Mouse (Mus musculus): ENCODE measurements around the gene Zic1.

Gene Zic1

DNA sequence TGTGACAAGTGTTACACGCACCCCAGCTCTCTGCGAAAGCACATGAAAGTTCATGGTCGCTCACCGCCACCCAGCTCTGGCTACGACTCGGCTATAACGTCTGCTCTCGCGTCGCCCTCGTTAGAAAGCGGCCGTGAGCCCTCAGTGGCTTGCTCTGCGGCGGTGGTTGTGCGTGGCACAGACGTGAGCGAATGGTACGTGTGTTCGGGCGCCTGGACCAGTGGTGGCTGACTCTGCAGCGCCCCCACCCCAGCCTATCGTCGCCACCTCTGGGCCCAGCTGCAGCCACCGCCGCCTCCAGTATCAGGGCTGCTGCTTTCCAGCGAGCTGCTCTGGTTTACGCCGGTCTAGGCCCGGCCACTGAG is 18.5 kb upstream of the Zic1 start:
- DNase-seq (ENCODE audit: low spot score), result no peak

DNA sequence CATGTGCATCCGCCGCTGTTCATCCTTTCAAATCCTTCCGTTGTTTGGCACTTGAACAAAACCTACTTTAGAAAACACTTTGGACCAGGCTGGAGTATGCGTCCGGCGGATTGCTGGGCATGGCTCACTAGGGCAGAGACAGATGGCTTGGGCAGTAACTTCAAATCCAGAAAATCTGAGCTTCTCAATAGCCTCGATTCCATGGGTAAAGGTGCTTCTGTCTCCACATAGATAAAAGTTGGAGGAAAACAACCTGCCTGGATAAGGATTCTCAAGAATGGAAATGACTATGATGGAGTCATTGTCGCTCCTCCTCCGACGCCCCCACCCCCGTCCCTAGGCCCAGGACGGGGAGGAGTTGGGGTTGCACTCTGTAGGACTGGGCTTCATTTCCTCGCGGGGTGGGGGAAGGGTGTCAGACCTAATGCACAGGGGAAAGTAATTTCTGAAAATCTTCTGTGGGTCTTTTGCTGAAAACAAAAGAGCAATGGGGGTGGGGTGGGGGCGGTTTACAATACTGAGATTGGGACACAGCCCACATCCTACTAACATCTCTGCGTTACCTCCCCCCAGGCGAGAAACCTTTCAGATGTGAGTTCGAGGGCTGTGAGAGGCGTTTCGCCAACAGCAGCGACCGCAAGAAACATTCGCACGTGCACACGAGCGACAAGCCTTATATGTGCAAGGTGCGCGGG is 18.0 kb upstream of the Zic1 start:
- DNase-seq (ENCODE audit: low spot score), result no peak

DNA sequence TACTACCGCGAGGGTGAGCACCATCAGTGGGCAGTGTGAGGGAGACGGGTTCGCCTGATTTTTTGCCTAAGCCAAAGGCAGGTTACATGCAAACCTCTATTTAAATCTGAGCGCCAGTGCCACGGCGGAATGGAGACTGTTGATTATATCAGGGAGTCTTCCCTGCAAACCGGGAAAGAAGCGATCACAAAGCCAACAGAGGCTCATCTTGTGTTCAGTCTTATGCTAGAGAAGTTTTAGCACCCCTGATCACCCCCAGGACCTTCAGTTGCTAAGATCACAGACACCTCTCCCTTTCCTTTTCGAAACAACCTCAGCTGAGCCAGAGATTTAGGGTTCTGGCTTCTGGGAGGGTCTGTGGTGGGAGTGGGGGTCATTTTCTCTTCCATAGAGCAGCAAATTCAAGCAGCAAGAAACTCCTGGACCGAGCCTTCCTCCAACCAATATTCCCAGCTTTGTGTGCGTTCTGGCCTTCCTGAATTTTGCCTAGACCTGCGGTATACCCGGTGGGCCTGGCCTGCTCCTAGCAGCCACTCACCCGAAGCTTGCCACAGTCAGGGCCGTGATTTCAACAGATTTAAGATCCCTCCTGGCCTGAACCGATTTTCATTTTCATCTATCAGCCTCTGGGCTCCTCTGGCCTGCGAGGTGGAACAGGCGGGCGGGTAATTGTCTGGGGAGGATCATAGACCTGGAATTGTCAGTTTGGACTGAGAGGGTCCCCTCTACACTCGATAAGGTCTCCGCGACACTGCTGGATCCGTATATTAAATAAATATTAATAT is 17.1 kb upstream of the Zic1 start:
- DNase-seq (ENCODE audit: low spot score), result no peak

DNA sequence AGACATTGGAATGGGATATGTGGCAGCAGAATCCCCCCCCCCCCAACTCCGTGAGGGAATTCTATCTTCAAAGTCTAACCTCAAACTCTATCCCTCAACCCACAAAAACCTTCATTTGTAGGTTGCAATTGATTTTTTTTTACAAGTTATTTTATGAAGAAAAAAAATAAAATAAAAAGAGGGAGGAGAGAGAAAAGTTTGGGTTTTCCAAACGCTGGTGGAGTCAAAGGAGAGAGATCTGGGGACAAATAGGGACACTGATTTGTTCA is 16.4 kb upstream of the Zic1 start:
- no peak for DNase-seq (ENCODE audit: low spot score)

DNA sequence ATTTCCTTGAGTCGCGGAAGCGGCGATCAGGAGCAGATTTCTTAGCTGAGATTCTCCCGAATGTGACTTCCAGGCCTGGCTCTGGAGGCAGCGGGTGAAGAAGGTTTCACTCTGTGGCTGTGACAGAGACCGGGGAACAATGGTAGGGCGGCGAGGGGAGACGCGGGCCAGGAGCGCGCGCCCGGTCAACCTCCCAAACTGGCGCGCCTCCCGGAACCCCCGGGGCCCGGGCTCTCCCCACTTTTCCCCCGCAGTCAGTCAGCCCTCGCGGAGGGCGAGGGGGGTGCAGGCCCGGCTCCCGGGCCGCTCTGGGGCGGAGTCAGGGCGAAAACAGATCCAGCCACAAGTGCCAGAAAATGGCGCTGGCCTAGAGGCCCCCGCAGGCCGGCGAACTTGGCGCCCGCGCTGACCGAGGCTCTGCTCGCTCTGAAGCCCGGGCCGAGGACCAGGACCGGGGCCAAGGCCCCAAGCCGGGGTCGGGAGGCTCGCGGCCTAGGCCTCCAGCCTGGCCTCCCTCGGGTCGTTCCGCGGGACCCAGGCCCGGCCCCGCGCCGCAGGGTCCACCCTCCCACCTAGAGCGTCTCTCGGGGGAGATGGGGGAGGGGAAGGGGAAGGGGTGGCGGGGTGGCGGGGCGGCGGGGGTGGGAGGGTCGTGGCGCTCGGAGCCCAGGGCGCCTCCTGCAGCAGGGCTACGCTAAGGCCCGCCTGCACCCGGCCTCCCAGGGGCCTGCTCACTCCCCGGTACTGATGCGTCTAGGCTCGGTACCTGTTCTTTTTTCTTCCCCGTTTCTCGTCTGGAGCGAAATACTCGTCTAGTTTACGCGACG is 15.9 kb upstream of the Zic1 start:
- no peak for DNase-seq (ENCODE audit: low spot score)

DNA sequence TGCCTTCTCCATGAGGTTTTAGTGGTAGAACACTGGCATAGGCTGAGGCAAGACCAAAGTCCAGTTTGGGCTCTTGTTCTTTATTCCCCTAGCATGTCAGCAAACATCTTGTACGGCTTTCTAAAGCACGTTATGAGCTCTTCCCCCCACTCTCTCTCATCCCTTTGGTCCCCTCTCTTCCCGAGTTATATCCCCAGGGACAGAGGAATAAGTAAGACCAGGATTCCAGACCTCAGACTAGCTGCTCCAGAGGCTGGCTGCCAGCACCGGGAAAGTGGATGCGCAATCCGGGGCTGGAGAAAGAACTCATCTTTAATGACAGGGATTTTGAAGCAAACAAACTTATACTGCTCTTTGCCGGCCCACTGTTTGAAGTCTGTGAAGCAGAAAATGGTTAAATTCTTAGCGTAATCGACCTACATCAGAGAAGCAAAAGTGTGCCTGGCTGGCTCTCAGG is 14.9 kb upstream of the Zic1 start:
- DNase-seq (ENCODE audit: low spot score), result no peak

DNA sequence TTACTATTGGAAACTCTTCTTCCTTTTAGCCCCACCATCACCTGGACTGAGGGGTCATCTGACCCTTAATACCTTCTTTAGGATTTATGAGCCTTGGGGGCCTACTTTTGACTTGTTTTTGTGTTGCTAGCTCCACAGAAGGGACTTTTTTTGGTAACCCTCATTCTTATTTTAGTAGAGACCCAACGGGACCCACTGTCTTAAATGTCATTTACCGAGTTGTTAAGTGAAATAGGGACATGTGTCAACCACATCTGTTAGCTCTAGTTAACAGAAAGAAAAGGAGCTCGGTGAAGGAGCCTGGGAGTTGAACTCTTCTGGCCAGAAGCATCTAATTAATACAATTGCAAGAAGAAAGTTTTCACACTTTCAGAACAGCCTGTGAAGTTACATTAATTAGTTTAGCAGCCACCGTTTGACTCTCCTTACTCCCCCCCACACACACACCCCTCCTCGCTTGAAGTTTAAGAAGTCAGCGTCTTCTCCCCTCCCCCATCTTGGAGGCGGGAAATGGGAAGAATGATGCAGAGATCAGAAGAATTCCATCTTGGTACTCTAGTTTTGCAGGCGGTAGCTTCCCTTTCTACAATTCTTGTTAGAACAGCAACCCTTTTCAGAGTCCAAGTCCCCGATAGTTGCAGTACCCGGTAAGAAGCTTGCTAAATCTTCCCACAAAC is 14.3 kb upstream of the Zic1 start:
- DNase-seq (ENCODE audit: low spot score), result no peak

DNA sequence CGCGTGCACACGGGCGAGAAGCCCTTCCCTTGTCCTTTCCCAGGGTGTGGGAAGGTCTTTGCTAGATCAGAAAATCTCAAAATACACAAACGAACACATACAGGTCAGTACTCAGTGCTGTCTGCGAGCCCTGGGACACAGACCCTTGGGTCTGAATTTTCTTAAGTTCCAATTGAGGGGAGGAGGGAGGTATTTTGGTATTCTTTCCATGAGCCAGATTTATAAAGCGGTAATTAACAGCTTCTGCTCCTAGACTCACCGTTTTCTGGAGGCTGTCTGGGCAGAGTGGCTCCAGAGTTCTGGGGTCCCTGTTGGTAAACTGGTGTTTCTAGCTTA is 13.7 kb upstream of the Zic1 start:
- no peak for DNase-seq (ENCODE audit: low spot score)

DNA sequence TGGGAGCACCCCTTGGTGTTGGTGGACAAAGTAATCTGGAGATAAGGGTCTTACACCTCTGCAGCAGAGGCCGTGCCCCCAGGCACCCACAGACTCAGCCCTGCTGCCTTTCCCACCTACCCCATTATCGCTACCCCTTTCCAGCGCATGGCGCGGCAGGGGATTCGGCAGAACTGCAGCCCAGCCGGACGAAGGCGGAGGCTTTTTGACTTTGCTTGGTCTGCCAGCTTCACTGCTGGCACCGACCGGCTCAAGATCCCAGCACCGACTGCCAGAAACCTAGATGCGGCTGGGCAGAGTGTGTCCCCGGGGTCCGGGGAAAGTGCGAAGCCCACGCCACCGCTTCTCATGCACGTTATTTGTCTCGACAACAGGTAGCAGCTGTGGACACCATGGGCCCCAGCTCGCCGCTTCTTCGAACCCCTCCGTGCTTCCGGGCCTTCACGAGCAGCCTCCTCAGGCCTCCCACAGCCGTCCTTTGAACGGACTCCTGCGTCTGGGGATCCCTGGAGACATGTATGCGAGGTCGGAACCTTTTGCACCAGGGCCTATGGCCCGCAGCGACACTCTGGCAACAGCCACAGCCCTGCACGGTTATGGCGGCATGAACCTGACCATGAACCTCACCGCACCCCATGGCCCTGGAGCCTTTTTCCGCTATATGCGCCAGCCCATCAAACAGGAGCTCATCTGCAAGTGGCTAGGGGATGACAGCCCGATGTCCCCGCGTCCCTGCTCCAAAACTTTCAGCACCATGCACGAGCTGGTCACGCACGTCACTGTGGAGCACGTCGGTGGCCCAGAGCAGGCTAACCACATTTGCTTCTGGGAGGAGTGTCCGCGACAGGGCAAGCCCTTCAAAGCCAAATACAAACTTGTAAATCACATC is 13.0 kb upstream of the Zic1 start:
- no peak for DNase-seq (ENCODE audit: low spot score)

DNA sequence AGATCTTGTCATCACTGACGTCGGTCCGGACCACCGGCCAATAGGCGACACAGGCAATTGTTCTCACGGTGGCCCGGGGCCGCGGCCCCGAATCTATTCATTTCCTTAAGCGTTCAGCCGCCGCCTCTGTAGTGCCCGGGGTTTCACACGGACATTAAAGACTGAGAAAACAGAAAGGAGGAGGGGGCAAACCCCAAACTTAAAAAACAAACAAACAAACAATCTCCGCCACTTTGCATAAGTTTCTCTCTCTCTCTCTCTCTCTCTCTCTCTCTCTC is 12.2 kb upstream of the Zic1 start:
- no peak for DNase-seq (ENCODE audit: low spot score)

DNA sequence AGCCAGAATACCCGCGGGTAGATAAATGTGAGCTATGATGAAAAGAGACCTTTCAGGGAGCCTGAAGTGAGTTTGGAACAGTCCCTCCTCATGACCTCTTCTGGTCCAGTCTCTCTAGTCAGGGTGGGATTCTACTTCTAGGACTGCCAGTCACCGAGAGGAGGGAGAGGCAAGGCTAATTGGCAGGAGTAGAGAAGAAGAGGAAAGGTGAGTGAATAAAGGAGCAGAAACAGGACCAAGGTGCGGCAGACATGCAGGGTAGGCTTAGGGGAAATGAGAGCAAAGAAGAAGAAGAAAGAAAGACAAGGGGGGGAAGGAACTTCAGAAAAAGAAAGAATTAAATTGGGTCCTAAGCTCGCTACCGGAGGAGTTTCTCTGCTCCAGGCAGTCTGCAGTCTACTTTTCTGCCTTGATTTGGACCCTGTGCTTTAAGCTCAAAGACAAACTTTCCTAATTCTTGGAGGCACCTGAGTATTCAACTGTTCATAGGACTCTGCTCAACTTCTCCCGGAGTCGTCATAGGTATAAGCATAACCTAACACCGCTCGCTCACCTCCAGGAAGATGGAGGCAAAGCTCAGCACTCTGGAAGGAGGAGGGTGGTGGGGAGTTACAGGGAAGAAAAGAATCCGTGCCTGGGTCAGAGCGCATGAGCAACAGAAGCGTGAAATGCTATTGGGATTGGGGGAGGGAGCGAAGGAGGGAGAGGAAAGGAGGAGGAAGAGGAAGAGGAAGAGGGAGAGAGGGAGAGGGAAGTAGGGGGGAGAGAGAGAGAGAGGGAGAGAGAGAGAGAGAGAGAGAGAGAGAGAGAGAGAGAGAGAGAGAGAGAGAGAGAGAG is 11.6 kb upstream of the Zic1 start:
- no peak for DNase-seq (ENCODE audit: low spot score)

DNA sequence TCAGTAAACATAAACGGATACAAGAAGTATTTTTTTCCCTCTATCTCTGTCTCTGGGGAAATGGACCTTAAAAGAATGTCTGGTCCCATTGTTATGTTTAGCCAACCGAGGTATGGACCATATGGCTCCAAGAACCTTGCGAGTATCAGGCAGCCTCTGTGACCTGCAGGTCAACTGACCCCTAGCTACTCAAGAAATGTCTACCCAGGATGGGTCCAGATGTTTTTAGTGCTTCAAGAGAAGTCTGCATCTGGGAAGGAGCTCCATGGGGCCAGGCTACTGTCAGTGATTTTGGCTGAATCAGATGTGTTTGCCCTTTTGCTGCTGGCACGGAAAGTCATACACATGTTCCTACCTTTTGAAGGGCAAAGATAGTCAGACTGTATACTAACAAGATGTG is 9.1 kb upstream of the Zic1 start:
- no peak for DNase-seq (ENCODE audit: low spot score)

DNA sequence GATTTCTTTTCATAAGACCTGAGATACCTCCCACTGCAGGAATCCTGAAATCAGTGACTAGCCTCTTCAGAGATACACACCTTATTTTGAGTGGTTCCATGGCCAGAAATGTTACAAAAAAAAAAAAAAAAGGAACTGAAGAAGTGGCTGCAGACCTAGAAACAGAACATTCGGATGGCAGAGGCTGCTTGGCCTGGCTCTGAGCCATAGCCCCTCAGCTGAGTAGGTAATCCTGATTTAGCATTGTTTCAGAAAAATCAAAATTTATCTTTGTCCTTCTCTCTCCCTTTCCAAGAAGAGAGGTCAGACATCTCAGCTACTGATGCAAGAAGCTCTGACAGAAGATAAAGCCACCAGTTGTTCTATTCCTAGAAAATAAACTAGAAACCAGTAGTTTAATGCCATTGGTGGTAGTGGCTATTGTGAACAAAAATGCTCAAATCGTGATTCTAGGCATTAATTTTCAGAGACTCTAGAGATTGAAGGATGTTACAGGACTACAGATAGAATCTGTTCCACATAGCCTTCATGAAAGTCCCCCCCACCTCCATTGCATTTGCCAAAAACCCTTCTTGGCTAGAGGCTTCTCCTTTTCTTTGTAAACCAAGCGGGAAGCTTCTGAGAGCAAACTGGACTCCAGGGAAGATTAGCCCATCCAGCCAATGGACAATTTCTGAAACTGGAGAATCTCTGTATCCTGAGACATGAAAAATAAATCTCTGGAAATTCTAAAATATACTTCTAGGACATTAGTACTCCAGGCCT is 8.4 kb upstream of the Zic1 start:
- no peak for DNase-seq (ENCODE audit: low spot score)

DNA sequence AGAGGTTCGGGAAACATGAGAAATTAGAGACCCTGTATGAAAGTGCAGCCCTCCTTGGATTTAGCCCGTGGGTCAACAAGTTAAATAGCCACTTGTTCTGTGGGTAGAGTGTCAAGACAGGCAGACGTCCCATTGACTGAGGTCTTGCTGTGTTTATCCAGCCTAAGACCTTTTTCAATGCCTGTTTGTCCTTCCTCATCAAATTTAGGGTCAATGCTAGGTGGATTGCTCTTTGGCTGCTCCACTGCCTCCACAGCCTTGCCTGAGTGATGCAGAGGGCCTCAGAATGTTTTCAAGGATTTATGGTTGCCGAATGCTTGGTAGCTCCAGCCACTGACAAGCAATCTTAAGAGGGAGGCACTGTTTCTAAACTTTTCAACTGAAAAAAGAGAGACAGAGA is 6.0 kb upstream of the Zic1 start:
- no peak for DNase-seq (ENCODE audit: low spot score)

DNA sequence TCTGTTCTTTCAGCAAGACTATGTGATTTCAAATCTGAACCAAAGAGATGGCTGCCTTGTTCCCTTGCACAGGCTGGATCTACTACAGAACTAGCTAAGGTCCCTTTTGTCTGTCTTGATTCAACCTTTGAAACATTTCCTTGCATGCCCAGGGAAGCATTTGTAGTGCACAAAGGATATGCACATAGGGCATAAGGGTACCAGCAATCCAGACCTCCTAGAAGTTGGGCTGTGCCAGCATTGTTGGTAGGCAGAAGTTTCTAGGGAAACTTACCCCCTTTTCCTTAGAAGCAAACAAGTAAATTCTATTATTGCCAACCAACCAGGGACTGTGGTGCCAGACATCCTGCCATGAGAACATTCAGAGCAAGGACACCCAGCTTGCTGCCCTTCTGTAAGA is 5.4 kb upstream of the Zic1 start:
- DNase-seq (ENCODE audit: low spot score), result no peak

DNA sequence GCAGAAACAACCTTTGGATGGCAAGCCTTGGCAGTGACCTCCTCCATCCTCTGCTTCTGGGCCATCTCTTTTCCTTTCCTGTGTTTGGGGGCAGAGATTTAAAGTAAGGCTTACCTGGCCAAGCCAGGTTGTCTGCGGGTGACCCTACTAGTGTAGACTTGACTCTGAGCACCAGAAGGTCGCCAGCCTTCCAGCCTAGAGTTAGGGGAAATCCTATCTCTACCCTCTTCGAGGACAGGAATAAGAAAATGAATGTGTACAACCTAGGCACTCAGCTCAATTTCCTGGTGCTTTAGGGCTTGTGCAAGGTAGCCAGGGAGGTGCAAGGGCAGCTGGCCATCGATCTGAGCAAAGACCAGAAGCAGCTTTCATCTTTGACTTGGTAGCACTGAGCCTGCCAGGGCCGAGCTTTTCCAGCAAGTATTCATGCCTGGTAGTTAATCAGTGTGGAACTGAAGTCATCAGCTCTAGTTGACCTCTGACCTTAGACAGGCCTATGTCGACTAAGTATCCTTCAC is 4.6 kb upstream of the Zic1 start:
- DNase-seq (ENCODE audit: low spot score), result no peak

DNA sequence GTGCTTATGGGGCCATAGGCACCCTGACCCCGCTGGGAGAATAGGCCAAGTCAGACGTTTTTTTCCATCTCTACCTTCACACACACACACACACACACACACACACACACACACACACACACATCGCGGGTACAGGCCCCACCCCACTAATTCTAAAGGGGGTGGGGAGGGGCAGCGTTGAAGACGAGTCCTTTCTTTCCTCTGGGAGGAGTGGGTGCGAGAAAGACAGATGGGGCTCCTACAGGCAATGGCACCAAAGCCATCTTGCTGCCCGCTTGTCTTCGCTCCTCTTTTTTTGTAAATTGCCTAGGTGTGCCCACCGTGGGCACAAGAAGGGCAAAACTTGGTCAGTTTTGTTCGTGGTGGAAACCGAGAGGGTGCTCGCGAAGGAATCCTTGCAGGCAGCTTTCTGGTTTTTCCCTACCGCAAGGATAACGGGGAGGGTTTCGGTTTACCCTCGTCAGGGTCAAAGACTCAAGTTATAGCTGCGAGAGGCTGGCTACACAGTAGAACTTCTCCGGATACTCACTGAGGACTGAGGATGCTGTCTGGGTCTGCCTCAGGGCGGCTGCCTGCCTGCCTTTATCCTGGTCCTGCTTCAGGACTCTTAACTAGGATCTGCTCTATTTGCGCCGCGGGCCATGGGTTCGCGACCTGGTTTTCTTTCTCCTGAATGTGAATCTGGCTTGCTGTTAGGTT is 3.8 kb upstream of the Zic1 start:
- DNase-seq (ENCODE audit: low spot score), result no peak

DNA sequence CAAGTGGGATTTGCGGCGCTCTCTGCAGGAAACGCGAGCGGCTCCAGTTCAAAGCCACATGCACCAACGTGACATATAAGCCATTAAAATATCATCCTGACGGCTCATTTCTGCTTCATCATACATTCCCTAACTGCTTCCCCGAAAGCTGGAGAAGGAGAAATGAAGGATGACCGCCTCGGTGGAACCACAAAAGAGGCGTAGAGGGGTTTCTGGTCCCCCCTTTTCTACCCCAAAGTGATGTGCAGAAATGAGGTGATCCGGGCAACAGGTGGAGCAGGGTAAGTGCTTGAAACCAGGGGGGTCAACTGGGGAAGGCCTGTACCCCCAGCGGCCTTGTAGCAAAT is 3.3 kb upstream of the Zic1 start:
- no peak for DNase-seq (ENCODE audit: low spot score)

DNA sequence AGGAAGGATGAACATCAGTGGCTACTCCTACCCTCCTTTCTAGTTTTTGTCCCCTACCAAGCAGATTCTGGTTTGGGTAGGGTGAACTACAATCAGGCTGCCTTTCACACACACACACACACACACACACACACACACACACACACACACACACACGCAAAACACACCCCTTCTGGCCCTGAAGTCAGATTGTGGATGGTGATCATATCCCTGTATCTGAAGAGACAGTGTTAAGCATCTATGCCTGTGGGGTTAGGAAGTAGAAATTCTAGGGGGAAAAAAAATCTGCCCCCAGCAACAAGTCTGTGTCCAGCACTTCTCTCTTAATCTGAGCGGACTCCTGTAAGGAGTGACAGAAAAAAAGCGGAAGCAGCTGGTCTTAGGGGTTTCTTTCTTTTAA is 2.5 kb upstream of the Zic1 start:
- no peak for DNase-seq (ENCODE audit: low spot score)
